In genomic region chr4:109430250-109430649, GRCm38 (mm10) we compare ENCODE assay signal across 1 mouse cellular context.
TF ChIP-seq lines count a peak whose summit lies in the region.

No protein-coding gene starts in this region.

TF ChIP-seq in MEL, 35 proteins besides CTCF, POLR2A, EP300 and RAD21 (continued from another document):
- TF ChIP-seq USF2 (IDR thresholded peaks at IDR 0.05; ENCODE audit: borderline replicate concordance in 1 of 2, insufficient read depth in 1 of 2, low read depth in 1 of 2, low read length in 2 of 2) (no peak), MAX (IDR thresholded peaks at IDR 0.05; ENCODE audit: low read length) (no peak), CHD1 (IDR thresholded peaks at IDR 0.05; ENCODE audit: low read depth, low read length) (no peak), MYB (IDR thresholded peaks at IDR 0.05; ENCODE audit: low read depth, low read length) (no peak), TBP (IDR thresholded peaks at IDR 0.05; ENCODE audit: low read depth, low read length) (no peak), E2F4 (IDR thresholded peaks at IDR 0.05; ENCODE audit: borderline replicate concordance, low read depth, low read length) (no peak), MAFK (IDR thresholded peaks at IDR 0.05; ENCODE audit: borderline replicate concordance, low read depth, low read length) (no peak), MEF2A (IDR thresholded peaks at IDR 0.05; ENCODE audit: extremely low read depth, insufficient replicate concordance, low read depth, low read length, poor library complexity, severe bottlenecking) (no peak), HCFC1 (IDR thresholded peaks at IDR 0.05; ENCODE audit: low read depth, low read length) (no peak), ELF1 (IDR thresholded peaks at IDR 0.05; ENCODE audit: low read depth, low read length) (no peak), TCF12 (IDR thresholded peaks at IDR 0.05; ENCODE audit: low read depth, low read length) (no peak), ZKSCAN1 (IDR thresholded peaks at IDR 0.05; ENCODE audit: low read depth, low read length) (no peak), MAZ (IDR thresholded peaks at IDR 0.05; ENCODE audit: low read depth, low read length) (no peak), ZNF384 (IDR thresholded peaks at IDR 0.05; ENCODE audit: low read depth, low read length) (0 out of 2 replicates have a peak, but pooled peaks have one; percentile 30), MYC (IDR thresholded peaks at IDR 0.05; ENCODE audit: low read depth, low read length) (no peak), SMC3 (IDR thresholded peaks at IDR 0.05; ENCODE audit: low read depth, low read length) (peak; percentile 18; the same call in 1 of the 2 replicates)
TF ChIP-seq in MEL: peak in this region for 2.
